Mouse (Mus musculus): ENCODE measurements at regions not wholly inside any gene's neighbourhood (a gene's known extent, or its start where the extent isn't known, plus 50 kb on each side); places are given as distances from the start of the nearest gene placed in this dataset.

GRCm38 (mm10) chr5:59103358-59104077, 1385.8 kb downstream of the Pcdh7 start:
- DNase-seq, result no peak

DNA sequence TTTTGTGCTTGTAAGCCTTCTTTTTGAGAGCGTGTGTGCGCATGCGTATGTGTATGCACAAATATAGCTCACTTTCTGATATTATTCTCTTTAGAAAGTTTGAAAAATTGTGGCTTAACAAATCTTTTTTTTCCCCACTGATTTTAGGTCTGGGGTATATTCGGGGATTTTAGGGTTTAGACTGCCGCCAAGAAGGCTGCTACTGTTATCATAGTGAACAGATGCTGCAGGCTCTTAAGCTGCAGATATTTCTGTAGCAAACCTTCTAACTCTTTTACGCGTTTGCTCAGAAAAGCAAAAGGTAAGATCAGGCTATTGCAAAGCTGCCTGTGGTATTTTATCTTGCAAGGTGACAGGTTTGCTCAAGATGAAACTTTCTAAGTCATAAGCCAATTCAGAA, 1420.5 kb downstream of the Pcdh7 start:
- no peak for DNase-seq

GRCm38 (mm10) chr5:59138721-59139120, 1421.0 kb downstream of the Pcdh7 start:
- DNase-seq, result peak in 1 of 2 experiments; percentile 1

Measured in kidney, postnatal 4 days (tissue).